Mouse (Mus musculus) retina, postnatal 1 day (tissue): Measurements from ENCODE around the gene Eif2s3y.
A peak's percentile ranks its signal among the peaks of the same experiment; 100 is the strongest.

Experiments used
- DNase-seq: peaks from one replicate; pipeline ENCODE4 v3.0.0-alpha.2; 2012

Eif2s3y gene

GRCm38 (mm10) chrY:1009882-1010751 is at the start of gene Eif2s3y:
Gene Eif2s3y, plus strand, starts transcription at chrY:1010543.
- peak; percentile 79 for DNase-seq
